Mouse (Mus musculus): Measurements from ENCODE around the gene Pde4a. TPM values are rescaled to one million over a fixed set of nuclear protein-coding genes. Genes with fewer than 3 reads are reported as not detected.
A peak's percentile ranks its signal among the peaks of the same experiment; 100 is the strongest.
"Not testable (repeated sequence)": the region's sequence is repeated elsewhere in the genome, so short reads cannot be mapped to it uniquely, and the experiment has no call there.

Pde4a gene
- polyA plus RNA-seq, 1 experiment: 12.4 TPM

- TF ChIP-seq POLR2A (IDR thresholded peaks at IDR 0.05; ENCODE audit: low read depth, low read length): no peak
- TF ChIP-seq CTCF (IDR thresholded peaks at IDR 0.05; ENCODE audit: extremely low read depth, insufficient read depth, insufficient read length, insufficient replicate concordance): no peak
- 85% methylated on average over 25 of the region's 25 CpGs for WGBS
Observed at GRCm38 (mm10) chr9:21216050-21216841, 50.7 kb downstream of the Pde4a start.

GRCm38 (mm10) chr9:21219820-21220219, 54.3 kb downstream of the Pde4a start:
- WGBS: 52% methylated on average over 3 of the region's 3 CpGs
- Histone ChIP-seq H3K4me3 (ENCODE audit: extremely low read depth, insufficient read depth, insufficient read length) (no peak overlapping the region), H3K36me3 (ENCODE audit: control insufficient read depth, insufficient read depth, low read length) (no peaks in the 10 kb centered on the region), H3K27ac (ENCODE audit: insufficient read depth, low read length) (no peak overlapping the region), H3K27me3 (ENCODE audit: control insufficient read depth, insufficient read depth, low read length) (no peaks in the 10 kb centered on the region), H3K4me1 (ENCODE audit: control insufficient read depth, insufficient read depth, insufficient read length) (peaks cover 3% of the 10 kb centered on the region; the same call in 1 of the 2 replicates)
- DNase-seq (ENCODE audit: low read depth in 1 of 2, low spot score in 2 of 2): no peak
- TF ChIP-seq POLR2A (IDR thresholded peaks at IDR 0.05; ENCODE audit: low read depth, low read length) (no peak), CTCF (IDR thresholded peaks at IDR 0.05; ENCODE audit: extremely low read depth, insufficient read depth, insufficient read length, insufficient replicate concordance) (no peak)

More at GRCm38 (mm10) chr9:21216050-21216841, 50.7 kb downstream of the Pde4a start:
- Histone ChIP-seq H3K27me3 (ENCODE audit: control insufficient read depth, insufficient read depth, low read length) (no peaks in the 10 kb centered on the region), H3K4me3 (ENCODE audit: extremely low read depth, insufficient read depth, insufficient read length) (no peak overlapping the region), H3K27ac (ENCODE audit: insufficient read depth, low read length) (no peak overlapping the region), H3K4me1 (ENCODE audit: control insufficient read depth, insufficient read depth, insufficient read length) (peaks cover 3% of the 10 kb centered on the region; the same call in 1 of the 2 replicates), H3K36me3 (ENCODE audit: control insufficient read depth, insufficient read depth, low read length) (peaks cover under 1% of the 10 kb centered on the region)
- no peak for DNase-seq (ENCODE audit: low read depth in 1 of 2, low spot score in 2 of 2)

GRCm38 (mm10) chr9:21220490-21221382, 55.2 kb downstream of the Pde4a start:
- TF ChIP-seq CTCF (IDR thresholded peaks at IDR 0.05; ENCODE audit: extremely low read depth, insufficient read depth, insufficient read length, insufficient replicate concordance) (peak; percentile 92), POLR2A (IDR thresholded peaks at IDR 0.05; ENCODE audit: low read depth, low read length) (no peak)
- Histone ChIP-seq H3K27me3 (ENCODE audit: control insufficient read depth, insufficient read depth, low read length) (no peaks in the 10 kb centered on the region), H3K4me3 (ENCODE audit: extremely low read depth, insufficient read depth, insufficient read length) (peak overlapping the region; percentile 14), H3K4me1 (ENCODE audit: control insufficient read depth, insufficient read depth, insufficient read length) (peaks cover 8% of the 10 kb centered on the region; the same call in 1 of the 2 replicates), H3K36me3 (ENCODE audit: control insufficient read depth, insufficient read depth, low read length) (no peaks in the 10 kb centered on the region), H3K27ac (ENCODE audit: insufficient read depth, low read length) (peak overlapping the region; percentile 48)
- WGBS: 6% methylated on average over 21 of the region's 21 CpGs
- peak; percentile 89 to 93 for DNase-seq (ENCODE audit: low read depth in 1 of 2, low spot score in 2 of 2)

- peak in 1 of 2 experiments; percentile 79 for DNase-seq (ENCODE audit: low read depth in 1 of 2, low spot score in 2 of 2)
- no peaks in the 10 kb centered on the region for H3K36me3 ChIP-seq (ENCODE audit: control insufficient read depth, insufficient read depth, low read length)
- no peak overlapping the region for H3K4me3 ChIP-seq (ENCODE audit: extremely low read depth, insufficient read depth, insufficient read length)
- WGBS: 10% methylated on average over 7 of the region's 7 CpGs
- H3K27ac ChIP-seq (ENCODE audit: insufficient read depth, low read length): no peak overlapping the region
- TF ChIP-seq CTCF (IDR thresholded peaks at IDR 0.05; ENCODE audit: extremely low read depth, insufficient read depth, insufficient read length, insufficient replicate concordance) (peak; percentile 33; the same call in 1 of the 2 replicates), POLR2A (IDR thresholded peaks at IDR 0.05; ENCODE audit: low read depth, low read length) (no peak)
- no peaks in the 10 kb centered on the region for H3K27me3 ChIP-seq (ENCODE audit: control insufficient read depth, insufficient read depth, low read length)
- H3K4me1 ChIP-seq (ENCODE audit: control insufficient read depth, insufficient read depth, insufficient read length): peaks cover 8% of the 10 kb centered on the region; the same call in 1 of the 2 replicates
Observed at GRCm38 (mm10) chr9:21221383-21221929, 55.9 kb downstream of the Pde4a start.

- H3K27me3 ChIP-seq (ENCODE audit: control insufficient read depth, insufficient read depth, low read length); DNase-seq (ENCODE audit: low read depth in 1 of 2, low spot score in 2 of 2); H3K27ac ChIP-seq (ENCODE audit: insufficient read depth, low read length); H3K4me1 ChIP-seq (ENCODE audit: control insufficient read depth, insufficient read depth, insufficient read length); H3K36me3 ChIP-seq (ENCODE audit: control insufficient read depth, insufficient read depth, low read length); H3K4me3 ChIP-seq (ENCODE audit: extremely low read depth, insufficient read depth, insufficient read length): not testable (repeated sequence)
- 91% methylated on average over 2 of the region's 2 CpGs for WGBS
Observed at GRCm38 (mm10) chr9:21223490-21223889, 58.0 kb downstream of the Pde4a start.

GRCm38 (mm10) chr9:21223906-21224305, 58.4 kb downstream of the Pde4a start:
- H3K36me3 ChIP-seq (ENCODE audit: control insufficient read depth, insufficient read depth, low read length): no peaks in the 10 kb centered on the region
- H3K4me1 ChIP-seq (ENCODE audit: control insufficient read depth, insufficient read depth, insufficient read length): peaks cover 8% of the 10 kb centered on the region; the same call in 1 of the 2 replicates
- H3K27me3 ChIP-seq (ENCODE audit: control insufficient read depth, insufficient read depth, low read length): no peaks in the 10 kb centered on the region
- DNase-seq (ENCODE audit: low read depth in 1 of 2, low spot score in 2 of 2): no peak
- H3K4me3 ChIP-seq (ENCODE audit: extremely low read depth, insufficient read depth, insufficient read length): no peak overlapping the region
- WGBS: 94% methylated on average over 6 of the region's 6 CpGs
- H3K27ac ChIP-seq (ENCODE audit: insufficient read depth, low read length): no peak overlapping the region
- TF ChIP-seq CTCF (IDR thresholded peaks at IDR 0.05; ENCODE audit: extremely low read depth, insufficient read depth, insufficient read length, insufficient replicate concordance) (no peak), POLR2A (IDR thresholded peaks at IDR 0.05; ENCODE audit: low read depth, low read length) (no peak)

All from spleen, adult 2 months (tissue).